Mouse (Mus musculus): Measurements from ENCODE around the gene 1500009C09Rik. TPM values are rescaled to one million over a fixed set of nuclear protein-coding genes. Genes with fewer than 3 reads are reported as not detected.

1500009C09Rik gene
- polyA plus RNA-seq, 1 experiment from 2014 or later = 20.3 TPM

DNA sequence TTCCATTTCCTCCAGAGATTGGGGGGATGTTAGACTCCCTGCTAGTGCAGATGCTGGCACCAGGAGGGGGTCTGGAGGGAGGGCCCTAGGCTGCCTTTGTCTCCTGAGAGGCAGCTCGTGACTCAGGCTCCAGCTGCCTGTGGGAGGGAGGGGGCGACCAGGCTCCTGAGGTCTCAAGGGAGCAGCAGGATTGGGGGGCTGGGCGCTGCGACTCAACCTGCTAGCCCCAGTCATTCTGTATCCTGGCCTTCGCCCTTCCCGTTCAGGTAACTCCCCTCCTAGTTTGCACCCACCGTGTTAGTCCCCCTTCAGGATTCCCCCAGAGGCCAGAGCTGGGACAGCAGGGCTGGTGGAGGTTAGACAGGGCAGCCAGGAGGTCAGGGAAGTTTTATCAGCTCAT is 35.2 kb upstream of the 1500009C09Rik start:
- Histone ChIP-seq H3K27ac (ENCODE audit: low read depth, low read length) (no peak overlapping the region), H3K36me3 (ENCODE audit: control insufficient read depth, insufficient read depth, low read length) (no peaks in the 10 kb centered on the region), H3K9me3 (ENCODE audit: control insufficient read depth, low read length) (no peaks in the 10 kb centered on the region), H3K4me3 (ENCODE audit: low read length) (no peak overlapping the region), H3K4me2 (ENCODE audit: low read length) (no peak overlapping the region), H3K9ac (ENCODE audit: low read depth, low read length) (no peak overlapping the region), H3K4me1 (ENCODE audit: control insufficient read depth, insufficient read depth, low read depth, low read length) (peaks cover 12% of the 10 kb centered on the region), H3K27me3 (replicated peaks; ENCODE audit: control insufficient read depth, insufficient read depth, low read length) (peaks cover 22% of the 10 kb centered on the region)
- no peak for ATAC-seq
- 11% methylated on average over 6 of the region's 7 CpGs for WGBS

GRCm38 (mm10) chr15:82217980-82218379 is 34.2 kb upstream of the 1500009C09Rik start:
- 33% methylated on average over 9 of the region's 9 CpGs for WGBS
- Histone ChIP-seq H3K9ac (ENCODE audit: low read depth, low read length) (no peak overlapping the region), H3K4me2 (ENCODE audit: low read length) (no peak overlapping the region), H3K27ac (ENCODE audit: low read depth, low read length) (no peak overlapping the region), H3K27me3 (replicated peaks; ENCODE audit: control insufficient read depth, insufficient read depth, low read length) (peaks cover 16% of the 10 kb centered on the region), H3K36me3 (ENCODE audit: control insufficient read depth, insufficient read depth, low read length) (no peaks in the 10 kb centered on the region), H3K9me3 (ENCODE audit: control insufficient read depth, low read length) (no peaks in the 10 kb centered on the region), H3K4me3 (ENCODE audit: low read length) (no peak overlapping the region), H3K4me1 (ENCODE audit: control insufficient read depth, insufficient read depth, low read depth, low read length) (peaks cover 5% of the 10 kb centered on the region; the same call in 1 of the 2 replicates)
- no peak for ATAC-seq

DNA sequence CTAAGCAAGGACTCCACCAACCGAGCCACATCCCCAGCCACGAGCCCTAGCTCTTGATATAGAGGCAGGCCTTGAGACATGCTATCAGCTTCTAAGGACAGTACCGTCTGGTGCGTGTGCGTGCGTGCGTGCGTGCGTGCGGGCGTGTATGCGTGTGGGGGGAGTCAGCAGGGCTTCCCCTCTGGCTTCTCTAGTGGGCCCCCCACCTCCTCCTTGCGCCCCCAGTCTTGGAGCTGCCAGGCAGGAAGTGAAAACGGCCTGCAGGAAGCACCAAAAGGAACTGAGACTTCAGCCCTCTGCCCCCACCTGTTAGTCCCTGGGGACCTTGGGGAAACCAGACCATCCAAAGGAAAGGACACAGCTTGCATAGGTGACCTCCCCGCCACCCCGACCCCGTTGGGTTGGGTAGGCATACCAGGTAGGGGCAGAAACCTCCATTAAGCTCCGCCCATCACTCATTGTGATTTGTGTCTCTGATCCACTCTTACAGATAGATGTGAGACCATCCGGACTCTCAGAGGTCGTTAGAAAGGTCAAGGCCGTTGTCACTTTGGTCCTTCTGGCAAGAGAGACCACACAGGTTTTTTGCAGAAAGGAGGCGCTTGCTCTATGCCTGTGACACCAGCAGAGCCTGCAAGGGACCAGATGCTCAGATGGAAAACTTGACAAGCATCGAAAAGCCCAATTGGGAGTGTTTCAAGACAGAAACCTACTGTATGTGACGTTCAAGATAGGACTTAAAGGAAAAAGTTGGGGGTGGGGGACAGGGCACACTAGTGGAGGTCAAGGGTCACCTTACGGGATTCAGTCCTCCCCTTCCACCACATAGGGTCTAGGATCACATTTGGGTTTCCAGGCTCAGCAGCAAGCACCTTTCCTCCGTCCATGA is 33.2 kb upstream of the 1500009C09Rik start:
- Histone ChIP-seq H3K4me3 (ENCODE audit: low read length) (no peak overlapping the region), H3K27ac (ENCODE audit: low read depth, low read length) (no peak overlapping the region), H3K4me2 (ENCODE audit: low read length) (no peak overlapping the region), H3K9ac (ENCODE audit: low read depth, low read length) (no peak overlapping the region), H3K9me3 (ENCODE audit: control insufficient read depth, low read length) (no peaks in the 10 kb centered on the region), H3K27me3 (replicated peaks; ENCODE audit: control insufficient read depth, insufficient read depth, low read length) (peaks cover 13% of the 10 kb centered on the region), H3K36me3 (ENCODE audit: control insufficient read depth, insufficient read depth, low read length) (no peaks in the 10 kb centered on the region), H3K4me1 (ENCODE audit: control insufficient read depth, insufficient read depth, low read depth, low read length) (peaks cover 9% of the 10 kb centered on the region)
- 81% methylated on average over 26 of the region's 26 CpGs for WGBS
- ATAC-seq = no peak

DNA sequence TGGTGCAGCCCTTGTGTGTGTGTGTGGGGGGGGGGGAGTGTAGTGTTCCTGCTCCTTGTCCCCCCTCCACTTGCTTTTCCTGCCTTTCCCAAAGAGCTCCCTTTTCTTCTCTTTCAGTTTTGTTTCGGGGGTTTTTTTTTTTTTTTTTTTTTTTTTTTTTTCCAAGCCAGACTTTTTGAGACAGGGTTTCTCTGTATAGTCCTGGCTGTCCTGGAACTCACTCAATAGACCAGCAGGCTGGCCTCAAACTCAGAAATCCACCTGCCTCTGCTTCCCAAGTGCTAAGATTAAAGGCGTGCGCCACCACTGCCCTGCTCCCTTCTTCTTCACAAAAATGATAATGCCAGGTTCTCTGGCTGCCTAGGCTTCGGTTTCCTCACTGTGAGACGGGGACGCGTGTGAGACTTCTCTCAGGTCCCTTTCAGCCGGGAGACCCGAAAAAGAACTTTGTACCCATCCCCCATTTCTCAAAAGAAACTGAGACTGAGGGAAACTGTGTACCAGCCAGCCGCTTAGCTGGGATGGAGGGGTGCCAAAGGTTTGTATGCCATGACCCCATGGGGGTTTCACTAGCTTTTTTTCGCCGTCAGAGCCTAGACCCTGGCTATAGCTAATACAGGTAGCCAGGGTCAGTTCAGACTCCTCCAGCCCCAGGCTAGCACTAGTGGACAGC is 32.1 kb upstream of the 1500009C09Rik start:
- H3K27ac ChIP-seq (ENCODE audit: low read depth, low read length) = no peak overlapping the region
- no peaks in the 10 kb centered on the region for H3K9me3 ChIP-seq (ENCODE audit: control insufficient read depth, low read length)
- WGBS = 62% methylated on average over 12 of the region's 12 CpGs
- no peak for ATAC-seq
- peaks cover 15% of the 10 kb centered on the region for H3K4me1 ChIP-seq (ENCODE audit: control insufficient read depth, insufficient read depth, low read depth, low read length)
- no peak overlapping the region for H3K9ac ChIP-seq (ENCODE audit: low read depth, low read length)
- H3K36me3 ChIP-seq (ENCODE audit: control insufficient read depth, insufficient read depth, low read length) = no peaks in the 10 kb centered on the region
- H3K4me2 ChIP-seq (ENCODE audit: low read length) = no peak overlapping the region
- H3K27me3 ChIP-seq (replicated peaks; ENCODE audit: control insufficient read depth, insufficient read depth, low read length) = peaks cover 11% of the 10 kb centered on the region
- H3K4me3 ChIP-seq (ENCODE audit: low read length) = no peak overlapping the region

- peaks cover 10% of the 10 kb centered on the region for H3K4me1 ChIP-seq (ENCODE audit: control insufficient read depth, insufficient read depth, low read depth, low read length)
- no peak overlapping the region for H3K4me3 ChIP-seq (ENCODE audit: low read length)
- H3K4me2 ChIP-seq (ENCODE audit: low read length) = no peak overlapping the region
- ATAC-seq = no peak
- H3K36me3 ChIP-seq (ENCODE audit: control insufficient read depth, insufficient read depth, low read length) = no peaks in the 10 kb centered on the region
- WGBS = 68% methylated on average over 14 of the region's 14 CpGs
- H3K9ac ChIP-seq (ENCODE audit: low read depth, low read length) = no peak overlapping the region
- no peak overlapping the region for H3K27ac ChIP-seq (ENCODE audit: low read depth, low read length)
- no peaks in the 10 kb centered on the region for H3K9me3 ChIP-seq (ENCODE audit: control insufficient read depth, low read length)
- H3K27me3 ChIP-seq (replicated peaks; ENCODE audit: control insufficient read depth, insufficient read depth, low read length) = peaks cover 11% of the 10 kb centered on the region
Measured at GRCm38 (mm10) chr15:82221104-82221860, 30.9 kb upstream of the 1500009C09Rik start.

DNA sequence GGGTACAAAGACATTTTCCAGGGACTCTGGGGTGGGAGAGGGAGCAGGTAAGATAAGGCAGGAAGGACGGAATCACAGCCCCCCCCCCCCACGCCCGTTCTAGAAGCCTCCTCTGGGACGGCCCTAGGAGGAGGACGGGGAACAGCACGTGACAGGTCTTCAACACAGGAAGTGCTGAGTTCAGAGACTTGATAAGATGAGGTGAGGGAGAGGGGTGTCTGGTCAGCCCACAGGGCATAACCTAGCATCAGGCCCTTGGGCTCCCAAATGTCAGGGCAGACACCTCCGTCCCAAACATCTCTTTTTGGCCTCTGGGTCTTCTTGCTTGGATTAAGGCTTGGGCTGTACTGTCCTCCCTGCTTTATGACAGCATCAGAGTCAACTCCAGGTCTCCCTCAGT is 28.9 kb upstream of the 1500009C09Rik start:
- ATAC-seq = no peak
- Histone ChIP-seq H3K9me3 (ENCODE audit: control insufficient read depth, low read length) (no peaks in the 10 kb centered on the region), H3K4me1 (ENCODE audit: control insufficient read depth, insufficient read depth, low read depth, low read length) (peaks cover 9% of the 10 kb centered on the region), H3K9ac (ENCODE audit: low read depth, low read length) (no peak overlapping the region), H3K4me3 (ENCODE audit: low read length) (no peak overlapping the region), H3K36me3 (ENCODE audit: control insufficient read depth, insufficient read depth, low read length) (no peaks in the 10 kb centered on the region), H3K27ac (ENCODE audit: low read depth, low read length) (no peak overlapping the region), H3K4me2 (ENCODE audit: low read length) (no peak overlapping the region), H3K27me3 (replicated peaks; ENCODE audit: control insufficient read depth, insufficient read depth, low read length) (peaks cover 11% of the 10 kb centered on the region)
- WGBS = 66% methylated on average over 7 of the region's 7 CpGs

- H3K36me3 ChIP-seq (ENCODE audit: control insufficient read depth, insufficient read depth, low read length) = no peaks in the 10 kb centered on the region
- peak within 1 kb of the TSS; percentile 50 for H3K9ac ChIP-seq (ENCODE audit: low read depth, low read length)
- H3K9me3 ChIP-seq (ENCODE audit: control insufficient read depth, low read length) = no peaks in the 10 kb centered on the region
- no peak within 1 kb of the TSS for H3K27ac ChIP-seq (ENCODE audit: low read depth, low read length)
- peaks cover 11% of the 10 kb centered on the region for H3K27me3 ChIP-seq (replicated peaks; ENCODE audit: control insufficient read depth, insufficient read depth, low read length)
- peak within 1 kb of the TSS; percentile 36 for H3K4me3 ChIP-seq (ENCODE audit: low read length)
- peak; percentile 61 for ATAC-seq
- WGBS = 1% methylated on average over 43 of the region's 44 CpGs
- H3K4me2 ChIP-seq (ENCODE audit: low read length) = peak within 1 kb of the TSS; percentile 71
- peaks cover 9% of the 10 kb centered on the region for H3K4me1 ChIP-seq (ENCODE audit: control insufficient read depth, insufficient read depth, low read depth, low read length)
Measured at GRCm38 (mm10) chr15:82223657-82224601, 28.3 kb upstream of the 1500009C09Rik start, which contains the start of gene Tnfrsf13c. Gene Tnfrsf13c, minus strand, starts transcription at chr15:82224369.

DNA sequence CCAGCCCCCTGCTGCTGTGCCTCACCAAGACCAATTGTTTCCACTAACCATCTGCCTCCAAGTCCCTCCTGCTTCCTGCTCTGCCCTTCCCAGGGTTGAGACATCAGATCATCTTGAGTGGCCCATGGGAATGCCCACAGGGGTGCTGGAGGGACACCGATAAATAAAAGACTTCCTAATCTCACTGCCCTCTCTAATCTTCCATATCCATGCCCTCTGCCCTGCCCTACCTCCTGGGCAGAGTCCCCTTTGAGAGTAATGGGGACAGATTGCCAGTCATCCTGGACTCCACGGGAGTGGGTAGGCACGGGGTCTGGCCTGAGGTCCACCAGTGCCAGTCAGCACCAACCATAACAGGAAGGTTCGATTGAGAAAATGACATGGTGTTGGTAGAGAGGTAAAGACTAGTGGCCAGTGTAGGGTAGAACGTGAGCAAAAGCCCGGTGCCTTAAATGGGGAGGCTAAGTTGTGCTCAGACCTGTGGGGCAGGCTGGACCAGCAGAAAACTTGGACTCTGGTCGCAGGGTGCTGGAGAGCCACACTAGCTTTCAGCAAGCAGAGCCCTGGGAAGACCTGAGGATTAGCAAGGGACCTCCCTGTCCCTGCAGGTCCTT is 27.5 kb upstream of the 1500009C09Rik start:
- Histone ChIP-seq H3K36me3 (ENCODE audit: control insufficient read depth, insufficient read depth, low read length) (no peaks in the 10 kb centered on the region), H3K4me2 (ENCODE audit: low read length) (peak overlapping the region; percentile 71), H3K4me1 (ENCODE audit: control insufficient read depth, insufficient read depth, low read depth, low read length) (peaks cover 9% of the 10 kb centered on the region), H3K9ac (ENCODE audit: low read depth, low read length) (no peak overlapping the region), H3K27me3 (replicated peaks; ENCODE audit: control insufficient read depth, insufficient read depth, low read length) (peaks cover 11% of the 10 kb centered on the region), H3K9me3 (ENCODE audit: control insufficient read depth, low read length) (no peaks in the 10 kb centered on the region), H3K4me3 (ENCODE audit: low read length) (peak overlapping the region; percentile 36), H3K27ac (ENCODE audit: low read depth, low read length) (no peak overlapping the region)
- 50% methylated on average over 7 of the region's 7 CpGs for WGBS
- ATAC-seq = 0 out of 2 replicates have a peak, but pooled peaks have one; percentile 11
